Mouse (Mus musculus) embryonic facial prominence, embryonic 11.5 days (tissue): ENCODE data around the gene BC107364. TPM values are rescaled to one million over a fixed set of nuclear protein-coding genes. Genes with fewer than 3 reads are reported as not detected.
"Not testable (repeated sequence)": the region's sequence is repeated elsewhere in the genome, so short reads cannot be mapped to it uniquely, and the experiment has no call there.

Experiments used
- ATAC-seq: fragments of 200-750 bp; cut with Nextera tagmentation; replicated peaks from 2 replicates; pipeline ENCODE4 v1.8.0; 2017; ENCODE audit warnings: low read depth; ENCODE audit not compliant: insufficient number of reproducible peaks, low FRiP score, low TSS enrichment
- DNase-seq: peaks from one replicate; pipeline ENCODE4 v3.0.0-alpha.2; 2015; ENCODE audit warnings: low spot score
- H3K27ac ChIP-seq: fragments of 300-500 bp; sonication (generic); replicated peaks from 2 replicates; pipeline ENCODE4 v1.5.1; 2014; ENCODE audit warnings: mild to moderate bottlenecking, low read depth, low read length, control low read depth
- H3K27me3 ChIP-seq: fragments of 300-500 bp; sonication (generic); 2 replicates; pipeline ENCODE4 v1.6.1; 2014; ENCODE audit warnings: mild to moderate bottlenecking, low read length, moderate library complexity, mixed read lengths; ENCODE audit not compliant: control insufficient read depth, insufficient read depth
- H3K36me3 ChIP-seq: fragments of 300-500 bp; sonication (generic); replicated peaks from 2 replicates; pipeline ENCODE4 v1.6.1; 2014; ENCODE audit warnings: low read depth, mild to moderate bottlenecking, low read length, moderate library complexity, mixed read lengths; ENCODE audit not compliant: control insufficient read depth, insufficient read depth
- H3K4me1 ChIP-seq: fragments of 300-500 bp; sonication (generic); 2 replicates; pipeline ENCODE4 v1.6.1; 2014; ENCODE audit warnings: low read length, mixed read lengths; ENCODE audit not compliant: control insufficient read depth, insufficient read depth
- H3K4me2 ChIP-seq: fragments of 300-500 bp; sonication (generic); 2 replicates; pipeline ENCODE4 v1.6.1; 2014; ENCODE audit warnings: low read depth, mild to moderate bottlenecking, control low read depth, low read length, moderate library complexity
- H3K4me3 ChIP-seq: fragments of 300-500 bp; sonication (generic); 2 replicates; pipeline ENCODE4 v1.5.1; 2014; ENCODE audit warnings: low read depth, low read length, control low read depth
- H3K9ac ChIP-seq: fragments of 300-500 bp; sonication (generic); replicated peaks from 2 replicates; pipeline ENCODE4 v1.6.1; 2014; ENCODE audit warnings: mild to moderate bottlenecking, control low read depth, low read length
- H3K9me3 ChIP-seq: fragments of 300-500 bp; sonication (generic); replicated peaks from 2 replicates; pipeline ENCODE4 v1.6.1; 2016; ENCODE audit warnings: mild to moderate bottlenecking, low read length, inconsistent platforms, mixed read lengths; ENCODE audit not compliant: control insufficient read depth
- WGBS: fragments of 180-500 bp; shearing (Covaris S2); extraction: QIAGEN DNeasy Blood & Tissue Kit; methylation state at CpG from one replicate; pipeline ENCODE4 v1.1.7; 2014; 5-methylcytosine and 5-hydroxymethylcytosine counted together
- polyA plus RNA-seq: library from polyadenylated mRNA; unstranded; fragments of >200 nt; fragmentation: Nextera tagmentation; extraction: Ambion mirVana; gene quantifications from 2 replicates; pipeline ENCODE4 v1.2.1, GENCODE M21; 2014

BC107364 gene
- polyA plus RNA-seq, 1 experiment from 2014 or later = not detected

DNA sequence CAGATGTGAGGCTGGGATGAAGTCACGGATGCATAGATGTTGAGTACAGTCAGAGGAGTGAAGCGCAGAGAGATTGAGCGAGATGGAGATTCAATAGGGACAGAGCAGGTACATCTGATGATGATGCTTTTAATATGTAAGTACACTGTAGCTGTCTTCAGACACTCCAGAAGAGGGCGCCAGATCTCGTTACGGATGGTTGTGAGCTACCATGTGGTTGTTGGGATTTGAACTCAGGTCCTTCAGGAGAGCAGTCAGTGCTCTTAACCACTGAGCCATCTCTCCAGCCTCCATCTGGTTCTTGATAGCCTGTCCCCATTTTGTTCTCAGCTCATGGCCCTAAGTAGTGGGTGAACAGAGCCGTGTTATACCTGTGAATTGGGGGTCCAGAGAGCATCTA, 30.9 kb upstream of the BC107364 start:
- not testable (repeated sequence) for H3K4me1 ChIP-seq, H3K27me3 ChIP-seq, DNase-seq, H3K27ac ChIP-seq, H3K4me3 ChIP-seq, H3K9ac ChIP-seq, ATAC-seq, H3K9me3 ChIP-seq, H3K4me2 ChIP-seq, H3K36me3 ChIP-seq
- WGBS = 40% methylated on average over 7 of the region's 7 CpGs

GRCm38 (mm10) chr3:96482451-96482850, 30.3 kb upstream of the BC107364 start:
- DNase-seq (no peak), ATAC-seq (no peak)
- Histone ChIP-seq H3K9me3 (no peaks in the 10 kb centered on the region), H3K4me3 (no peak overlapping the region), H3K27me3 (no peaks in the 10 kb centered on the region; the same call in 1 of the 2 replicates), H3K4me2 (no peak overlapping the region), H3K36me3 (no peaks in the 10 kb centered on the region), H3K9ac (no peak overlapping the region), H3K27ac (no peak overlapping the region), H3K4me1 (peaks cover 2% of the 10 kb centered on the region; the same call in 1 of the 2 replicates)
- 90% methylated on average over 13 of the region's 13 CpGs for WGBS

GRCm38 (mm10) chr3:96481856-96482255, 29.8 kb upstream of the BC107364 start:
- ATAC-seq = no peak
- H3K36me3 ChIP-seq = no peaks in the 10 kb centered on the region
- H3K27me3 ChIP-seq = no peaks in the 10 kb centered on the region; the same call in 1 of the 2 replicates
- no peak overlapping the region for H3K9ac ChIP-seq
- no peak overlapping the region for H3K27ac ChIP-seq
- no peak for DNase-seq
- H3K9me3 ChIP-seq = no peaks in the 10 kb centered on the region
- H3K4me2 ChIP-seq = no peak overlapping the region
- whole genome bisulfite sequencing = 91% methylated on average over 3 of the region's 3 CpGs
- H3K4me1 ChIP-seq = peaks cover 2% of the 10 kb centered on the region; the same call in 1 of the 2 replicates
- no peak overlapping the region for H3K4me3 ChIP-seq

GRCm38 (mm10) chr3:96480684-96481270, 28.7 kb upstream of the BC107364 start:
- Histone ChIP-seq H3K4me1 (peaks cover 2% of the 10 kb centered on the region; the same call in 1 of the 2 replicates), H3K27ac (no peak overlapping the region), H3K9me3 (no peaks in the 10 kb centered on the region), H3K4me3 (no peak overlapping the region), H3K36me3 (no peaks in the 10 kb centered on the region), H3K9ac (no peak overlapping the region), H3K4me2 (no peak overlapping the region), H3K27me3 (peaks cover 8% of the 10 kb centered on the region)
- ATAC-seq (no peak), DNase-seq (no peak)
- 84% methylated on average over 4 of the region's 4 CpGs for WGBS

- no peak overlapping the region for H3K4me3 ChIP-seq
- H3K4me2 ChIP-seq = no peak overlapping the region
- peaks cover 21% of the 10 kb centered on the region for H3K27me3 ChIP-seq
- no peaks in the 10 kb centered on the region for H3K36me3 ChIP-seq
- DNase-seq (peak; percentile 19), ATAC-seq (no peak)
- no peak overlapping the region for H3K9ac ChIP-seq
- H3K9me3 ChIP-seq = no peaks in the 10 kb centered on the region
- 31% methylated on average over 3 of the region's 3 CpGs for WGBS
- H3K4me1 ChIP-seq = peaks cover 6% of the 10 kb centered on the region; the same call in 1 of the 2 replicates
- H3K27ac ChIP-seq = no peak overlapping the region
Observed at GRCm38 (mm10) chr3:96479249-96479648, 27.1 kb upstream of the BC107364 start.

DNA sequence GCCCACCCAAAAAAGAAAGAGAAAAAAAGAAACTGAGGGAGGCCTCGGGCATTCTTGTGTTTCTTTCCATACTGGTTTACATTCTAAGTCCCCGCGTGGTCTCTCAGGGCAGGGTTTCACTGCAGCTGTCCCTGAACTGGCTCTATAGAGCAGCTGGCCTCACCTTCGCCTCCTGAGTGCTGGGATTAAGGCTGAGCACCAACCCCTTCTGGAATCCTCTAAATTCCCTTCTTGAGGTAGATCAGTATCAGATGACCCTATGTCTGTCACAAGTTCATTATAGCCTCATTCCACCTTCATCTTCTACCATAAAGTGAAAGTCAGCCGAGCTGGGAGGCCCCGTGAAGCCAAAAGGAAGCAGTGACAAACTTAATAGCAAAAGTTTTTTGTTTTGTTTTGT, 25.5 kb upstream of the BC107364 start:
- H3K9me3 ChIP-seq = no peaks in the 10 kb centered on the region
- no peak overlapping the region for H3K4me2 ChIP-seq
- H3K36me3 ChIP-seq = no peaks in the 10 kb centered on the region
- 69% methylated on average over 6 of the region's 6 CpGs for WGBS
- peaks cover 6% of the 10 kb centered on the region; the same call in 1 of the 2 replicates for H3K4me1 ChIP-seq
- DNase-seq (no peak), ATAC-seq (no peak)
- no peak overlapping the region for H3K4me3 ChIP-seq
- H3K9ac ChIP-seq = no peak overlapping the region
- H3K27me3 ChIP-seq = peaks cover 22% of the 10 kb centered on the region
- no peak overlapping the region for H3K27ac ChIP-seq

GRCm38 (mm10) chr3:96477084-96477483, 25.0 kb upstream of the BC107364 start:
- DNase-seq = no peak
- ATAC-seq = no peak
- Histone ChIP-seq H3K27me3 (peaks cover 24% of the 10 kb centered on the region), H3K27ac (no peak overlapping the region), H3K4me1 (peaks cover 6% of the 10 kb centered on the region; the same call in 1 of the 2 replicates), H3K36me3 (no peaks in the 10 kb centered on the region), H3K9ac (no peak overlapping the region), H3K4me3 (no peak overlapping the region), H3K9me3 (no peaks in the 10 kb centered on the region), H3K4me2 (no peak overlapping the region)
- 47% methylated on average over 3 of the region's 3 CpGs for WGBS

- H3K36me3 ChIP-seq = no peaks in the 10 kb centered on the region
Observed at GRCm38 (mm10) chr3:96474909-96475655, 23.0 kb upstream of the BC107364 start.

More at GRCm38 (mm10) chr3:96474909-96475655, 23.0 kb upstream of the BC107364 start:
- peaks cover 24% of the 10 kb centered on the region for H3K27me3 ChIP-seq
- ATAC-seq = no peak
- peak overlapping the region; percentile 39; the same call in 1 of the 2 replicates for H3K9ac ChIP-seq
- DNase-seq = peak; percentile 39
- peak overlapping the region; percentile 36 for H3K4me3 ChIP-seq
- H3K4me2 ChIP-seq = peak overlapping the region; percentile 81
- under 1% methylated on average over 44 of the region's 44 CpGs for WGBS
- peaks cover 6% of the 10 kb centered on the region; the same call in 1 of the 2 replicates for H3K4me1 ChIP-seq
- H3K9me3 ChIP-seq = no peaks in the 10 kb centered on the region
- no peak overlapping the region for H3K27ac ChIP-seq
